Mouse (Mus musculus): Measurements from ENCODE around the gene Olfr586. TPM values are rescaled to one million over a fixed set of nuclear protein-coding genes. Genes with fewer than 3 reads are reported as not detected.

Olfr586 gene
- not detected in 2 replicates for polyA plus RNA-seq (2016; fragmentation: Nextera tagmentation; extraction: Ambion mirVana)

- no peak for DNase-seq (ENCODE audit: extremely low spot score, low spot score)
- no peaks in the 10 kb centered on the region for H3K9me3 ChIP-seq
- no peaks in the 10 kb centered on the region for H3K36me3 ChIP-seq (replicated peaks)
- H3K4me1 ChIP-seq = no peaks in the 10 kb centered on the region
- 93% methylated on average over 3 of the region's 3 CpGs for WGBS
- no peak within 1 kb of the TSS for H3K27ac ChIP-seq
- no peak within 1 kb of the TSS for H3K4me3 ChIP-seq
- no peaks in the 10 kb centered on the region for H3K27me3 ChIP-seq (ENCODE audit: poor library complexity, severe bottlenecking)
Measured at GRCm38 (mm10) chr7:103125538-103125937, at the start of gene Olfr586. Olfr586 (minus strand) TSS chr7:103125638.

DNA sequence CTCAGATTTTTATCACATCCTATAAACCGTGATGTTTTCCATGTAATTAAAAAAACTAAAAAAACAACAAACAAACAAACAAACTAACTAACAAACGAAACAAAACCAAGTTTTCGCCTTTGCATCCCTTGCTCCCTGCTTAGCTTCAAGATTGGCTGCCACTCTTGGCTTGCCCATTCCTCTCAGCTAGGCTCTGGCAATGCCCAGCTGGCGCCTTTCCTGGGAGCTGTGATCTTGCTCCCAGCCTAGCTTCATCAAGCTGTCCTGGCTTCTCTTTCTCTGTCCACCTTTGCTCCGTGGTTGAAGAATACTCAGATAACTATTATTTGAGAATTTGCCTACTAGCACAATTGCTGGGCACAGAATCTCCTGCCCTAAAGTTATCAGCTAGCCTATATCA, 44.3 kb upstream of the Olfr586 start:
- Histone ChIP-seq H3K4me1 (no peaks in the 10 kb centered on the region), H3K27me3 (ENCODE audit: poor library complexity, severe bottlenecking) (no peaks in the 10 kb centered on the region), H3K36me3 (replicated peaks) (no peaks in the 10 kb centered on the region), H3K4me3 (no peak overlapping the region), H3K9me3 (no peaks in the 10 kb centered on the region), H3K27ac (no peak overlapping the region)
- DNase-seq (ENCODE audit: extremely low spot score, low spot score) = no peak
- 91% methylated on average over 5 of the region's 5 CpGs for WGBS

DNA sequence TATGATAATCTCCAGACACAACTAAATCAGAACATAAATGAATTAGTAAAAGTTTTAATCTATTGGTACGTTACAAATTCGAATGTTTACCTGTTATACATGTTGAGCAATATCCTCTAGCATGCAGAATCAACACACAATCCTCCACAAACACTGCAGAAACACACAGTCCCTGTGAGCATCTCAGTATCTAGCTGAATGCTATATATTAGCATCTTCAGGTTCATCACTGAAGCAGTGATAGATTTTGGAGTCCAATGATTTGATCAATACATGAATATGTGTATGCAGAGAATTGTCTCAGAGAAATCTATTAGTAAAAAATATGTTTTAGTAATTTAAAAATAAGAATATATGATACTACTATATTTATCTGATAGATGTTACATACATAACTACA, 30.8 kb upstream of the Olfr586 start, which contains the start of gene Olfr589:
TSS of gene Olfr589 (minus strand) at position 101 of the 400 bp plus-strand sequence.
- Histone ChIP-seq H3K27me3 (ENCODE audit: poor library complexity, severe bottlenecking) (no peaks in the 10 kb centered on the region), H3K4me3 (no peak within 1 kb of the TSS), H3K9me3 (no peaks in the 10 kb centered on the region), H3K27ac (no peak within 1 kb of the TSS), H3K36me3 (replicated peaks) (no peaks in the 10 kb centered on the region), H3K4me1 (no peaks in the 10 kb centered on the region)
- no peak for DNase-seq (ENCODE audit: extremely low spot score, low spot score)
- WGBS = 79% methylated on average over 2 of the region's 2 CpGs

GRCm38 (mm10) chr7:103140579-103140978, 15.1 kb upstream of the Olfr586 start, which contains the start of gene Olfr588-ps1:
Olfr588-ps1 (plus strand) TSS chr7:103140879.
- H3K27ac ChIP-seq = no peak within 1 kb of the TSS
- H3K36me3 ChIP-seq (replicated peaks) = no peaks in the 10 kb centered on the region
- no peak for DNase-seq (ENCODE audit: extremely low spot score, low spot score)
- no peaks in the 10 kb centered on the region for H3K4me1 ChIP-seq
- no peaks in the 10 kb centered on the region for H3K27me3 ChIP-seq (ENCODE audit: poor library complexity, severe bottlenecking)
- no peak within 1 kb of the TSS for H3K4me3 ChIP-seq
- WGBS = 92% methylated on average over 1 of the region's 1 CpGs
- no peaks in the 10 kb centered on the region for H3K9me3 ChIP-seq

GRCm38 (mm10) chr7:103119406-103119805, 6.0 kb downstream of the Olfr586 start:
- no peak for DNase-seq (ENCODE audit: extremely low spot score, low spot score)
- H3K4me1 ChIP-seq = no peaks in the 10 kb centered on the region
- 57% methylated on average over 3 of the region's 3 CpGs for WGBS
- H3K27me3 ChIP-seq (ENCODE audit: poor library complexity, severe bottlenecking) = no peaks in the 10 kb centered on the region
- no peak overlapping the region for H3K4me3 ChIP-seq
- H3K9me3 ChIP-seq = no peaks in the 10 kb centered on the region
- H3K27ac ChIP-seq = no peak overlapping the region
- no peaks in the 10 kb centered on the region for H3K36me3 ChIP-seq (replicated peaks)

GRCm38 (mm10) chr7:103097420-103097819, 28.0 kb downstream of the Olfr586 start, which contains the start of gene Olfr585:
Olfr585 (plus strand) TSS chr7:103097720.
- Histone ChIP-seq H3K4me3 (no peak within 1 kb of the TSS), H3K9me3 (no peaks in the 10 kb centered on the region), H3K27ac (no peak within 1 kb of the TSS), H3K27me3 (ENCODE audit: poor library complexity, severe bottlenecking) (no peaks in the 10 kb centered on the region), H3K36me3 (replicated peaks) (no peaks in the 10 kb centered on the region), H3K4me1 (no peaks in the 10 kb centered on the region)
- WGBS = 88% methylated on average over 1 of the region's 1 CpGs
- DNase-seq (ENCODE audit: extremely low spot score, low spot score) = no peak

GRCm38 (mm10) chr7:103081585-103081984, 43.9 kb downstream of the Olfr586 start, which contains the start of gene Olfr584:
Olfr584 (plus strand) TSS chr7:103081885.
- Histone ChIP-seq H3K36me3 (replicated peaks) (no peaks in the 10 kb centered on the region), H3K4me1 (no peaks in the 10 kb centered on the region), H3K4me3 (no peak within 1 kb of the TSS), H3K27ac (no peak within 1 kb of the TSS), H3K27me3 (ENCODE audit: poor library complexity, severe bottlenecking) (no peaks in the 10 kb centered on the region), H3K9me3 (peaks cover 17% of the 10 kb centered on the region)
- no peak for DNase-seq (ENCODE audit: extremely low spot score, low spot score)
- 90% methylated on average over 1 of the region's 1 CpGs for WGBS

Other genes starting within 250 kb of the Olfr586 start
- not detected in 2 replicates for gene Olfr568, start 248.5 kb downstream of the Olfr586 start, polyA plus RNA-seq (2016; fragmentation: Nextera tagmentation; extraction: Ambion mirVana)
- gene Olfr569, start 234.8 kb downstream of the Olfr586 start, polyA plus RNA-seq (2016; fragmentation: Nextera tagmentation; extraction: Ambion mirVana) = not detected in 2 replicates
- gene Olfr570, start 231.1 kb downstream of the Olfr586 start, polyA plus RNA-seq (2016; fragmentation: Nextera tagmentation; extraction: Ambion mirVana) = not detected in 2 replicates
- not detected in 2 replicates for gene Olfr571, start 208.1 kb downstream of the Olfr586 start, polyA plus RNA-seq (2016; fragmentation: Nextera tagmentation; extraction: Ambion mirVana)
- gene Olfr572, start 201.2 kb downstream of the Olfr586 start, polyA plus RNA-seq (2016; fragmentation: Nextera tagmentation; extraction: Ambion mirVana) = not detected in 2 replicates
- gene Olfr573-ps1, start 183.1 kb downstream of the Olfr586 start, polyA plus RNA-seq (2016; fragmentation: Nextera tagmentation; extraction: Ambion mirVana) = not detected in 2 replicates
- not detected in 2 replicates for gene Olfr574, start 177.2 kb downstream of the Olfr586 start, polyA plus RNA-seq (2016; fragmentation: Nextera tagmentation; extraction: Ambion mirVana)
- gene Olfr575, start 166.9 kb downstream of the Olfr586 start, polyA plus RNA-seq (2016; fragmentation: Nextera tagmentation; extraction: Ambion mirVana) = not detected in 2 replicates
- not detected in 2 replicates for gene Olfr576, start 163.0 kb downstream of the Olfr586 start, polyA plus RNA-seq (2016; fragmentation: Nextera tagmentation; extraction: Ambion mirVana)
- not detected in 2 replicates for gene Olfr577, start 149.7 kb downstream of the Olfr586 start, polyA plus RNA-seq (2016; fragmentation: Nextera tagmentation; extraction: Ambion mirVana)
- not detected in 2 replicates for gene Olfr578, start 136.3 kb downstream of the Olfr586 start, polyA plus RNA-seq (2016; fragmentation: Nextera tagmentation; extraction: Ambion mirVana)
- gene Olfr582, start 87.6 kb downstream of the Olfr586 start, polyA plus RNA-seq (2016; fragmentation: Nextera tagmentation; extraction: Ambion mirVana) = not detected in 2 replicates
- gene Olfr583, start 74.3 kb downstream of the Olfr586 start, polyA plus RNA-seq (2016; fragmentation: Nextera tagmentation; extraction: Ambion mirVana) = not detected in 2 replicates
- not detected in 2 replicates for gene Olfr584, start 43.8 kb downstream of the Olfr586 start, polyA plus RNA-seq (2016; fragmentation: Nextera tagmentation; extraction: Ambion mirVana)
- gene Olfr585, start 27.9 kb downstream of the Olfr586 start, polyA plus RNA-seq (2016; fragmentation: Nextera tagmentation; extraction: Ambion mirVana) = not detected in 2 replicates
- gene Olfr588-ps1, start 15.2 kb upstream of the Olfr586 start, polyA plus RNA-seq (2016; fragmentation: Nextera tagmentation; extraction: Ambion mirVana) = not detected in 2 replicates
- gene Olfr589, start 30.7 kb upstream of the Olfr586 start, polyA plus RNA-seq (2016; fragmentation: Nextera tagmentation; extraction: Ambion mirVana) = not detected in 2 replicates
- not detected in 2 replicates for gene Olfr591, start 52.7 kb upstream of the Olfr586 start, polyA plus RNA-seq (2016; fragmentation: Nextera tagmentation; extraction: Ambion mirVana)
- gene Olfr592, start 59.2 kb upstream of the Olfr586 start, polyA plus RNA-seq (2016; fragmentation: Nextera tagmentation; extraction: Ambion mirVana) = not detected in 2 replicates
- not detected in 2 replicates for gene Olfr593, start 86.2 kb upstream of the Olfr586 start, polyA plus RNA-seq (2016; fragmentation: Nextera tagmentation; extraction: Ambion mirVana)
- not detected in 2 replicates for gene Olfr594, start 91.4 kb upstream of the Olfr586 start, polyA plus RNA-seq (2016; fragmentation: Nextera tagmentation; extraction: Ambion mirVana)
- not detected in 2 replicates for gene Usp17ld, start 126.9 kb upstream of the Olfr586 start, polyA plus RNA-seq (2016; fragmentation: Nextera tagmentation; extraction: Ambion mirVana)
- not detected in 2 replicates for gene Olfr596, start 180.0 kb upstream of the Olfr586 start, polyA plus RNA-seq (2016; fragmentation: Nextera tagmentation; extraction: Ambion mirVana)
- not detected in 2 replicates for gene Olfr597, start 190.7 kb upstream of the Olfr586 start, polyA plus RNA-seq (2016; fragmentation: Nextera tagmentation; extraction: Ambion mirVana)
- not detected in 2 replicates for gene Olfr598, start 197.9 kb upstream of the Olfr586 start, polyA plus RNA-seq (2016; fragmentation: Nextera tagmentation; extraction: Ambion mirVana)
- not detected in 2 replicates for gene Olfr599, start 210.3 kb upstream of the Olfr586 start, polyA plus RNA-seq (2016; fragmentation: Nextera tagmentation; extraction: Ambion mirVana)
- not detected in 2 replicates for gene Olfr600, start 224.0 kb upstream of the Olfr586 start, polyA plus RNA-seq (2016; fragmentation: Nextera tagmentation; extraction: Ambion mirVana)
- gene Olfr601, start 237.0 kb upstream of the Olfr586 start, polyA plus RNA-seq (2016; fragmentation: Nextera tagmentation; extraction: Ambion mirVana) = not detected in 2 replicates

All from forebrain, embryonic 10.5 days (tissue).